Mouse (Mus musculus) lung, embryonic 15.5 days (tissue): Measurements from ENCODE around the gene Tmem161a. TPM values are rescaled to one million over a fixed set of nuclear protein-coding genes. Genes with fewer than 3 reads are reported as not detected.

Experiments used
- ATAC-seq: fragments of 200-750 bp; cut with Nextera tagmentation; 2 replicates; pipeline ENCODE4 v1.8.0; 2017; ENCODE audit warnings: moderate number of reproducible peaks, borderline replicate concordance; ENCODE audit not compliant: low FRiP score, low TSS enrichment; ENCODE audit errors: extremely low read depth
- H3K27ac ChIP-seq: fragments of 300-500 bp; sonication (generic); 2 replicates; pipeline ENCODE4 v1.5.1; 2015; ENCODE audit warnings: moderate library complexity, mild to moderate bottlenecking, inconsistent platforms
- H3K27me3 ChIP-seq: fragments of 300-500 bp; sonication (generic); 2 replicates; pipeline ENCODE4 v1.6.1; 2015; ENCODE audit warnings: inconsistent platforms
- H3K36me3 ChIP-seq: fragments of 300-500 bp; sonication (generic); 2 replicates; pipeline ENCODE4 v1.6.1; 2015; ENCODE audit warnings: inconsistent platforms
- H3K4me1 ChIP-seq: fragments of 300-500 bp; sonication (generic); 2 replicates; pipeline ENCODE4 v1.6.1; 2015; ENCODE audit warnings: inconsistent platforms
- H3K4me2 ChIP-seq: fragments of 300-500 bp; sonication (generic); 2 replicates; pipeline ENCODE4 v1.6.1; 2015; ENCODE audit warnings: inconsistent platforms, mild to moderate bottlenecking, moderate library complexity
- H3K4me3 ChIP-seq: fragments of 300-500 bp; sonication (generic); 2 replicates; pipeline ENCODE4 v1.5.1; 2015; ENCODE audit warnings: mild to moderate bottlenecking, inconsistent platforms
- H3K9ac ChIP-seq: fragments of 300-500 bp; sonication (generic); 2 replicates; pipeline ENCODE4 v1.6.1; 2015; ENCODE audit warnings: inconsistent platforms
- H3K9me3 ChIP-seq: fragments of 300-500 bp; sonication (generic); 2 replicates; pipeline ENCODE4 v1.6.1; 2016; ENCODE audit warnings: inconsistent platforms
- WGBS: fragments of 180-500 bp; shearing (Covaris S2); methylation state at CpG from one replicate; pipeline ENCODE4 v1.1.7; 2015; 5-methylcytosine and 5-hydroxymethylcytosine counted together
- polyA plus RNA-seq: library from polyadenylated mRNA; unstranded; fragments of >200 nt; fragmentation: Nextera tagmentation; extraction: Ambion mirVana; gene quantifications from 2 replicates; pipeline ENCODE4 v1.2.1, GENCODE M21; 2015

Gene Tmem161a
- polyA plus RNA-seq, 1 experiment from 2014 or later: 69.7 TPM

DNA sequence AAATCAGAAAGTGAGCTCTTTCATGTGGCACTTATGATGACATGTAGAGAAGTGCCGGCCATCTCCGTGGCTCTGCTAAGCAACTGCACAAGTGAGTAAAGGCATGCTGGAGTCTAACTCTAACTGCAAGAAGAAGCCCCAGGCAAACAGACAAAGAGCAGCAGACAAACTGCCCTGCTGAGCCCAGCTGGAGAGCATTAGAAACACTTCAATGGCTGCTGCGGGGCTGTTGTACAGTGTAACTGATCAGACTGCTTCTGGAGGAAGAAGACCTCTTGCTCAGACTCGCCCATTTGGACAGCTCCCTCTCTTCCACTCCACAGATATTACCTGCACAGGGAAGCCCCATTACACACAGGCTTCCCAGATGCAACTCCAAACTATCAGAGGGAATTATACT lies 55.8 kb downstream of the Tmem161a start:
- no peak overlapping the region for H3K9ac ChIP-seq
- no peaks in the 10 kb centered on the region for H3K9me3 ChIP-seq
- ATAC-seq: no peak
- no peak overlapping the region for H3K4me3 ChIP-seq
- H3K4me2 ChIP-seq: no peak overlapping the region
- peaks cover 23% of the 10 kb centered on the region; the same call in 1 of the 2 replicates for H3K36me3 ChIP-seq
- no peaks in the 10 kb centered on the region; the same call in 1 of the 2 replicates for H3K4me1 ChIP-seq
- 73% methylated on average over 4 of the region's 4 CpGs for WGBS
- no peak overlapping the region for H3K27ac ChIP-seq
- no peaks in the 10 kb centered on the region for H3K27me3 ChIP-seq

DNA sequence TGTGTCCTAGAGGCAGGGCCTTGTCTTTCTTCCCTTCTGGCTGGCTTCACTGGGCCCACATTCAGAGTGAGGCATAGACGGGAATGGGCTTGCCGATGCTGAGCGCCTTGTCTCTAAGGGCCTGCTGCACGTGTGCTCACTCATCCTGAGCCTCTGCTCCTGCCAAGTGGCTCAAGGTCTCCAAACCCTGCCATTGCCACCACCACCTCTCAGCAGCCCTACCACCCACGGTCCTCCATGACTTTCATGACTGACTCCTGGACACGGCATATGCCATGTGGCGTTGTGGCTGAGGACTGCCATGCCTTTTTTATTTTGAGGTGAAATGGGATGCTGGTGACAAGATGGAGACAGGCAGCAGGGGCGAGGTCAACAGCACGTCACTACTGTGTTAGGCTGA lies 58.7 kb downstream of the Tmem161a start:
- no peaks in the 10 kb centered on the region for H3K27me3 ChIP-seq
- H3K4me2 ChIP-seq: no peak overlapping the region
- WGBS: 89% methylated on average over 9 of the region's 9 CpGs
- no peak overlapping the region for H3K4me3 ChIP-seq
- H3K9me3 ChIP-seq: no peaks in the 10 kb centered on the region
- H3K36me3 ChIP-seq: peaks cover 9% of the 10 kb centered on the region; the same call in 1 of the 2 replicates
- no peak for ATAC-seq
- H3K9ac ChIP-seq: no peak overlapping the region
- no peak overlapping the region for H3K27ac ChIP-seq
- peaks cover 17% of the 10 kb centered on the region for H3K4me1 ChIP-seq

Other genes starting within 250 kb of the Tmem161a start
- gene Gatad2a, start 176.0 kb upstream of the Tmem161a start, polyA plus RNA-seq: 60.3 and 64.3 TPM in 2 replicates
- gene Mau2, start 129.6 kb upstream of the Tmem161a start, polyA plus RNA-seq: 46.4 and 50.5 TPM in 2 replicates
- gene Sugp1, start 129.5 kb upstream of the Tmem161a start, polyA plus RNA-seq: 41.5 and 44.8 TPM in 2 replicates
- gene Tm6sf2, start 99.4 kb upstream of the Tmem161a start, polyA plus RNA-seq: 0.54 TPM in 2 replicates
- not detected in 2 replicates for gene Hapln4, start 88.9 kb upstream of the Tmem161a start, polyA plus RNA-seq
- 0.22 and 0.23 TPM in 2 replicates for gene Ncan, start 51.5 kb upstream of the Tmem161a start, polyA plus RNA-seq
- gene Nr2c2ap, start 41.0 kb upstream of the Tmem161a start, polyA plus RNA-seq: 30.9 and 32.5 TPM in 2 replicates
- gene Rfxank, start 33.2 kb upstream of the Tmem161a start, polyA plus RNA-seq: 20.3 TPM in 2 replicates
- gene Borcs8, start 32.9 kb upstream of the Tmem161a start, polyA plus RNA-seq: 44.9 and 45.7 TPM in 2 replicates
- gene Mef2b, start 32.6 kb upstream of the Tmem161a start, polyA plus RNA-seq: 0.21 and 0.22 TPM in 2 replicates
- gene Slc25a42, start 39.9 kb downstream of the Tmem161a start, polyA plus RNA-seq: 3.9 and 4.4 TPM in 2 replicates
- 26.7 and 27.7 TPM in 2 replicates for gene Sugp2, start 61.9 kb downstream of the Tmem161a start, polyA plus RNA-seq
- gene Armc6, start 62.1 kb downstream of the Tmem161a start, polyA plus RNA-seq: 24.2 and 30.1 TPM in 2 replicates
- gene Homer3, start 110.5 kb downstream of the Tmem161a start, polyA plus RNA-seq: 70.4 and 73.0 TPM in 2 replicates
- 46.0 and 48.0 TPM in 2 replicates for gene Ddx49, start 130.1 kb downstream of the Tmem161a start, polyA plus RNA-seq
- gene Cope, start 130.2 kb downstream of the Tmem161a start, polyA plus RNA-seq: 332 and 336 TPM in 2 replicates
- gene Cers1, start 143.4 kb downstream of the Tmem161a start, polyA plus RNA-seq: 3.1 and 3.3 TPM in 2 replicates
- gene Gdf1, start 157.5 kb downstream of the Tmem161a start, polyA plus RNA-seq: 1.0 TPM in 2 replicates
- gene Upf1, start 180.9 kb downstream of the Tmem161a start, polyA plus RNA-seq: 17.3 and 19.6 TPM in 2 replicates
- 0.46 and 0.70 TPM in 2 replicates for gene Comp, start 201.2 kb downstream of the Tmem161a start, polyA plus RNA-seq